Mouse (Mus musculus): ENCODE data around the gene Leo1. TPM values are rescaled to one million over a fixed set of nuclear protein-coding genes. Genes with fewer than 3 reads are reported as not detected.
A peak's percentile ranks its signal among the peaks of the same experiment; 100 is the strongest.

The Leo1 gene
- polyA plus RNA-seq, 1 experiment from 2014 or later, result 41.4 TPM

DNA sequence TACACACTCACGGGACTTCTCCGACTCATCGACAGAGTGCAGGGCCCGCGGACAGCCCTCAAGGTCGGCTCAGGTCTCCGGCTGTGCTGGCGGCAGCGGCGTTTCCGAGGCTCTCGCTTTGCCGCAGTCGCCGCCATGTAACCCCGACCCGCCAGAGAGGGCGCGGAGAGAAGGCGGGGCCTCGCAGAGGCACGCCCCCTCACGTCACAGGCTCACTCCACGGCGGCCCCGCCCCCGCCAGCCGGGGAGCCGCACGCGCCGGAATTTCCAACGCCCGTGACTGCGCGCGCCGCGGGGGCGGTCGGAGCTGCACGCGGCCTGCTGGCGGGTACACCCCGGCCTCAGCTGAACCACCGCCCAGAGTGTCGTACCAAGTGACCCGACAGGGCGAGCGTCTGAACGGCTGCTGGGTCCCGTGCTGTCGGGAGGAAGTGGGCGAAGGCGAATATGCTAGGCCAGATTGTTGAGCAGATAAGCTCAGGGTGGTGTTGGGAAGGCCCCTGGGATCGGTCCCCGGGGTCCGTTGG is 31.4 kb upstream of the Leo1 start, which contains the start of gene Mapk6:
Gene Mapk6, minus strand, starts transcription at position 154 of the 527 bp plus-strand sequence.
- Histone ChIP-seq H3K9ac (peak within 1 kb of the TSS; percentile 94), H3K9me3 (no peaks in the 10 kb centered on the region), H3K36me3 (no peaks in the 10 kb centered on the region), H3K4me1 (replicated peaks) (peaks cover 43% of the 10 kb centered on the region), H3K4me2 (peak within 1 kb of the TSS; percentile 79), H3K27me3 (no peaks in the 10 kb centered on the region), H3K4me3 (peak within 1 kb of the TSS; percentile 95), H3K27ac (replicated peaks) (peak within 1 kb of the TSS; percentile 99)
- ATAC-seq (ENCODE audit: low read depth), result peak; percentile 92
- under 1% methylated on average over 58 of the region's 58 CpGs for WGBS

DNA sequence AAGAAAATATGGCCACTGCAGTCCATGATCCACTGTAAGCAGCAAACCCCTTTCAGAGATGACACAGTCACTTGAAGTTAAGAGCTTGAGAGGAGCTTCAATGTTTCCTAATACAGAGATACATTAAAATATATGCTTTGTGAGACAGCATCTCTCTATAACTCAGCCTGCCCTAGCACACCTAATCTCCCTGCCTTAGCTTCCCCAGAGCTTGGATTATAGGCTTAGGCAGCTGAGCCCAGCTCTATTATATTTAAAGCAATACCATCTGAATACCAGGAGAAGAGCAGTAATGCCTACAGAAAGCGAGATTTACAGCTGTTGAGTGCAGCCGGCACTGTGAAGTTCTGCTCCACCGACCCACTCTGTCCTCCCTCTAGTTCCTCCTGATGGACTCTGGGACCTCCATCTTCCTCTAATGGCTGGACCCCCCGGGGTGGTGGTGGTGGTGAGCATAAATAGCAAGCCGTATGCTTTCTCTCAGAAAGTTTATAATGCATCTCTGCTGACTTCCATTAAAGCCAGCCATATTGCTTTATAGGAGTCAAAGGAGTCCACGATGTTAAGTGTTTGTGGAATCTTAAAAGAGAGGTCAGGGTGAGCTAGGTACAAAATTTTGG is 30.3 kb upstream of the Leo1 start:
- H3K9me3 ChIP-seq, result no peaks in the 10 kb centered on the region
- H3K4me3 ChIP-seq, result peak overlapping the region; percentile 95; the same call in 1 of the 2 replicates
- peaks cover 33% of the 10 kb centered on the region for H3K4me1 ChIP-seq (replicated peaks)
- H3K4me2 ChIP-seq, result peak overlapping the region; percentile 79
- ATAC-seq (ENCODE audit: low read depth), result no peak
- peak overlapping the region; percentile 94; the same call in 1 of the 2 replicates for H3K9ac ChIP-seq
- no peak overlapping the region for H3K27ac ChIP-seq (replicated peaks)
- H3K36me3 ChIP-seq, result no peaks in the 10 kb centered on the region
- WGBS, result 64% methylated on average over 6 of the region's 6 CpGs
- H3K27me3 ChIP-seq, result no peaks in the 10 kb centered on the region

DNA sequence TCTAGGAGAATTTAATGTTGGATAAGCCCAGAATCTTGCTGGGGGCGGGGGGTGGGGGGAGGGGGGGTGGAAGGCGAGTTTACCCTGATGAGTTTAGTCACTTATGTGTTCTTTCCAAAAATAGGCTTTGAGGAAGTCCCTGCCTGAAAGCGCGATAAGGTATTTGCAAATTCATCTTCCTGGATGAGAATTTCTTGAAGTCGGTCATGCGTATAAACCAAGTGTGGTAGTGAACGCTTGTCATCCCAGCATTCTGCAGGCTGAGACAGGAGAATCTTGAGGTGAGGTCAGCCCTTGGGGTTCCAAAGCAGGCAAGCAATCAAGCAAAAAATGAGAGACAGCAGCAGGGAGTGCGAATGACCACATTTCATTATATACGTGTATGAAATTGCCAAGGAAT is 29.7 kb upstream of the Leo1 start:
- Histone ChIP-seq H3K36me3 (no peaks in the 10 kb centered on the region), H3K4me1 (replicated peaks) (peaks cover 27% of the 10 kb centered on the region), H3K9ac (no peak overlapping the region), H3K9me3 (no peaks in the 10 kb centered on the region), H3K27me3 (no peaks in the 10 kb centered on the region), H3K4me3 (no peak overlapping the region), H3K4me2 (no peak overlapping the region), H3K27ac (replicated peaks) (no peak overlapping the region)
- ATAC-seq (ENCODE audit: low read depth), result no peak
- WGBS, result 82% methylated on average over 9 of the region's 9 CpGs

GRCm38 (mm10) chr9:75413206-75413605 is 28.1 kb upstream of the Leo1 start:
- H3K4me1 ChIP-seq (replicated peaks), result peaks cover 12% of the 10 kb centered on the region
- H3K9me3 ChIP-seq, result no peaks in the 10 kb centered on the region
- WGBS, result 67% methylated on average over 5 of the region's 5 CpGs
- no peak overlapping the region for H3K4me3 ChIP-seq
- H3K9ac ChIP-seq, result no peak overlapping the region
- H3K27ac ChIP-seq (replicated peaks), result no peak overlapping the region
- no peak for ATAC-seq (ENCODE audit: low read depth)
- H3K4me2 ChIP-seq, result no peak overlapping the region
- no peaks in the 10 kb centered on the region for H3K27me3 ChIP-seq
- no peaks in the 10 kb centered on the region for H3K36me3 ChIP-seq

GRCm38 (mm10) chr9:75414204-75414603 is 27.1 kb upstream of the Leo1 start:
- no peak overlapping the region for H3K27ac ChIP-seq (replicated peaks)
- ATAC-seq (ENCODE audit: low read depth), result no peak
- no peak overlapping the region for H3K9ac ChIP-seq
- 49% methylated on average over 5 of the region's 5 CpGs for WGBS
- no peaks in the 10 kb centered on the region for H3K36me3 ChIP-seq
- H3K4me1 ChIP-seq (replicated peaks), result peaks cover 7% of the 10 kb centered on the region
- H3K9me3 ChIP-seq, result no peaks in the 10 kb centered on the region
- no peak overlapping the region for H3K4me2 ChIP-seq
- H3K4me3 ChIP-seq, result no peak overlapping the region
- no peaks in the 10 kb centered on the region for H3K27me3 ChIP-seq

DNA sequence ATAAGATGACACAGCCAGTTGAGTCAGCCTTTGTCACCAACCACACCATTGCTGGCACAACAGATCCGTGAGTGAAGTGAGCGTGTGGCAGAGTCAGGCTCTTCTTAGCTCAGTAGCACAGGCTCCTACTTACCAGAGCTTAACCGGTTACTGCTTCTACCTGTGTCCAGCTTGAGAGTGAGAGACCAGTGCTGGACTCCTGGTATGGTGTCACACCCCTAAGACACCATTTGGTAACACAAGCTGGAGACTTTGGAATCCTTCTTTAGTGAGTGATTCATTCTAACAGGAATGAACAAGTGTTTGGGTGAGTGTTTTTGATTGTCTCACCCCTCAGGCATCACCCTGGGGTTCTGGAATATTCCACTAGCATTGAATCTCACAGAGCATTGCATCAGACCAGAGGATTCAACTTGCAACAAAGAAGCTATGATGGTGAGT is 19.1 kb upstream of the Leo1 start:
- no peak overlapping the region for H3K9ac ChIP-seq
- no peak for ATAC-seq (ENCODE audit: low read depth)
- no peaks in the 10 kb centered on the region for H3K9me3 ChIP-seq
- 99% methylated on average over 3 of the region's 3 CpGs for WGBS
- H3K4me2 ChIP-seq, result no peak overlapping the region
- peaks cover 7% of the 10 kb centered on the region; the same call in 1 of the 2 replicates for H3K4me1 ChIP-seq (replicated peaks)
- H3K4me3 ChIP-seq, result no peak overlapping the region
- H3K27me3 ChIP-seq, result no peaks in the 10 kb centered on the region
- H3K36me3 ChIP-seq, result no peaks in the 10 kb centered on the region
- H3K27ac ChIP-seq (replicated peaks), result no peak overlapping the region

DNA sequence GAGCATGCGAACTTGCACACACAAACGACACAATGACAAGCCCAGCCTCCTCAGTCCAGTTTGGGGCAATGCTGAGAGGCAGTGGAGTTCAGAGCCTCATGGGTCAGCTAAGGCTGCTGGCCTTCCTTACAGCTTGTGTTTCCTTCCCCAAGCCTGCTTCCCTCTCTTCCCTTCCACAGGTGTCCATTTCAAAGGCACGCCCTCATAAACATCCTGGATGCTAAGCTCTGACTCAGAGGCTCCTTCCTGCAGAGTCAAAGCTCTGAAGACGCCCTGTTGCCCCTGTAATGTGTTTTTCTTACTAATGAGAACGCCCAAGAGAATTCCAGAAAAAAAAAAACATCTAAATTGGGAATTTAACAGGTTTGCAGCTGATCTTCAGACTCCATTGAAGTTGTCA is 17.6 kb upstream of the Leo1 start:
- no peak overlapping the region for H3K4me3 ChIP-seq
- no peak for ATAC-seq (ENCODE audit: low read depth)
- H3K4me2 ChIP-seq, result no peak overlapping the region
- no peaks in the 10 kb centered on the region for H3K9me3 ChIP-seq
- H3K36me3 ChIP-seq, result no peaks in the 10 kb centered on the region
- H3K27ac ChIP-seq (replicated peaks), result no peak overlapping the region
- peaks cover 7% of the 10 kb centered on the region; the same call in 1 of the 2 replicates for H3K4me1 ChIP-seq (replicated peaks)
- whole genome bisulfite sequencing, result 64% methylated on average over 5 of the region's 5 CpGs
- H3K9ac ChIP-seq, result no peak overlapping the region
- H3K27me3 ChIP-seq, result no peaks in the 10 kb centered on the region

DNA sequence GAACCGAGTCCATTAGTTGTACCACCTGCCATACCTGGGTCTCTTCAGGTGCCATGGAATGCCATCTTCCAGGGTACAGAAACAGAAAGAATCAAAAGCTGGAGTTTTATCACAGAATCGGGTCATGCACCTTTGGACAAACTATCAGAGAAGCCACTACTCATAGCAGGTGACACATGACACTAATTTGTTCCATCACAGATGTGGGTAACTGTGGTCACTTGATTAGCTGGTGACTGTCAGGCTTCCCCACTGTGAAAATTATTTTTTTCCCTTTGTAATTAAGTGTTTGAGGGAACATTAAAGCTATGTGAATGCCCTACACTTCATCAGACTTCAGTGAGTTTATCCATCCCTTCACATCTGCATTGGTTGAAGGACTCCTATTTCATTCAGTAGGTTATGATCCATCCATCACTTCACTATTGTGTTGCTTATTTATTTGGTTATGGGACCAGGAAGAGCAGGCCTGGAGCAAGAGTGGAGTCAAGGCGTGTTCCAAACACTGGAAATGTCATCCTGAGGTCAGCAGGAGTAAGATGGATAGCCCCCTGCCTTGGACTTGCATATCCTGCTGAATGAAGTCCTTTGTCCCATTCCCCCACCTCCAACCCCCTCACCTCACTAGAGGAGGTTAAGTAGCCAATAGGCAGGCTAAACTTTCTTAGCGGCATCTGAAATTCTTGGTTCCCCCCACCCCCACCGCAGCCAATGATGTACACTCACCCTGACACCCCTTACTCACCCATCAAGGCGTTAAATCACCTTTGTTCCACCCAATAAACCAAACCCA is 16.8 kb upstream of the Leo1 start:
- Histone ChIP-seq H3K27ac (replicated peaks) (no peak overlapping the region), H3K9ac (no peak overlapping the region), H3K4me3 (no peak overlapping the region), H3K9me3 (no peaks in the 10 kb centered on the region), H3K36me3 (no peaks in the 10 kb centered on the region), H3K27me3 (no peaks in the 10 kb centered on the region), H3K4me2 (no peak overlapping the region), H3K4me1 (replicated peaks) (peaks cover 7% of the 10 kb centered on the region; the same call in 1 of the 2 replicates)
- no peak for ATAC-seq (ENCODE audit: low read depth)
- 29% methylated on average over 6 of the region's 6 CpGs for WGBS

DNA sequence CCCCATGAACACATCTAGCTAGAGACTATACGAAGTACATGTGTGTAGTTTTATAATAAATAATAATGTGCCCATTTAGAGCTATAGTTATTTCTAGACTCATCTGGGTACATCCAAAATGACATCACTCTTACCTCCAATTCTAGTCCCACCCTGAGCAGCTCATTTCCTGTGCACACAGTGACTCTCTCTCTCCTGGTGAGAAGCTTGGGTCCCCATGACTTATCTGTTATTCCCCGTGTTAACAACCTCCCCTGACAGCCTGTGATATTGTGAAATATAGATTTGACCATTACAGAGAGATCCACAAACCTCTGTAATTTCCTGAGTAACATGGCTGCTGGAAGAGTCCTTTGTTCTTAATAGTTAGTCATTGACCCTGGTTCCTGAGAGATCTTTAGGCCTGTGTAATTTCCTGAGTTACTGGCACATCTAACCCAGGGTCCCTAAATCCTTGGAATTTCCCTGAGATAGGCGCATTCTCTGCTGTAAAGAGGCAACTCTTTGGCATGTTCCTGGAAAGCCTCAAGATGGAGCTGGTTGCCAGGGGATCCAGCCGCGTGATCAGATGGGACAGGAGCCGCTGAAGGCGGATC is 15.4 kb upstream of the Leo1 start:
- H3K4me1 ChIP-seq (replicated peaks), result peaks cover 7% of the 10 kb centered on the region; the same call in 1 of the 2 replicates
- no peaks in the 10 kb centered on the region for H3K27me3 ChIP-seq
- no peak overlapping the region for H3K4me2 ChIP-seq
- no peaks in the 10 kb centered on the region for H3K36me3 ChIP-seq
- H3K9ac ChIP-seq, result no peak overlapping the region
- no peak for ATAC-seq (ENCODE audit: low read depth)
- H3K9me3 ChIP-seq, result no peaks in the 10 kb centered on the region
- 89% methylated on average over 7 of the region's 7 CpGs for WGBS
- H3K4me3 ChIP-seq, result no peak overlapping the region
- no peak overlapping the region for H3K27ac ChIP-seq (replicated peaks)

DNA sequence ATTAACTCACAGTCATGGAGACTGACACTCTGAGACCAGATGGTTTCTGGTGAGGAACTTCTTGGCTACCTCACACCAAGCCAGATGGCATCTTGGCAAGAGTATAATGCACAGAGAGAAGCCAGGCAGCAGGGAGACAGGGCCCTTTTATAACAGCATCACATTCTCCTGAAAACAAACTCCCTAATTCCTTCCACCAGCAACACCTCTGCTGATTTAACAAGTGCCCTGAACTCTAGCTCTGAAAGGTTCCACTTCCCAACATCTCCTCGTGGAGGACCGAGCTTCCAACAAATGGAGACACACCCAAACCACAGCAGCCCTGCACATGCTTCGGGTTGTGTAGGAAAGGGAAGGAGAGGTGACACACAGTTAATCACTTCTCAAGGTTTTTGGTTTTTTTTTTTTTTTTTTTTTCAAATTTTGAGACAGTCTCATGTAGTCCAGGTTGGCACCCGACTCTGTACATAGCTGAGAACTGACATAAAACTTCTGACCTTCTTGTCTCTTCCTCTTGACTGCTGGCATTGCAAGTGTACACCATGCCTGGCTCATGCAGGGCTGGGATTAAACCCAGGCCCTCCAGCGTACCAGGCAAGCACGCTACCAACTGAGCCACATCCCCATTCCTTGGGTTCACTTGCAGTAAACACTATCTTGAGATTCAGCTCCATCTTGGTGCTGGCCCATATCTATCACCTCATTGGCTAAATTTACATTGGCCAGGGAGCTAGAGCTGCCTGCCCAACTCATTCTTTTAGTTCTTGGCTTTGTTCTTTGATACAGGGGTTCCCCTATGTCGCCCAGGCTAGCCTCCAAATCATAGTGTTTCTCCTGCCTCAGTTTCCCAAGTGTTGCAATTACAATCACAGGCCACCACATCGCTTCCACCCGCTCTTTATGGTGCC is 13.7 kb upstream of the Leo1 start:
- no peak for ATAC-seq (ENCODE audit: low read depth)
- Histone ChIP-seq H3K4me3 (no peak overlapping the region), H3K27ac (replicated peaks) (no peak overlapping the region), H3K27me3 (no peaks in the 10 kb centered on the region), H3K36me3 (no peaks in the 10 kb centered on the region), H3K9ac (no peak overlapping the region), H3K4me2 (no peak overlapping the region), H3K4me1 (replicated peaks) (peaks cover 7% of the 10 kb centered on the region; the same call in 1 of the 2 replicates), H3K9me3 (no peaks in the 10 kb centered on the region)
- WGBS, result 83% methylated on average over 9 of the region's 9 CpGs

DNA sequence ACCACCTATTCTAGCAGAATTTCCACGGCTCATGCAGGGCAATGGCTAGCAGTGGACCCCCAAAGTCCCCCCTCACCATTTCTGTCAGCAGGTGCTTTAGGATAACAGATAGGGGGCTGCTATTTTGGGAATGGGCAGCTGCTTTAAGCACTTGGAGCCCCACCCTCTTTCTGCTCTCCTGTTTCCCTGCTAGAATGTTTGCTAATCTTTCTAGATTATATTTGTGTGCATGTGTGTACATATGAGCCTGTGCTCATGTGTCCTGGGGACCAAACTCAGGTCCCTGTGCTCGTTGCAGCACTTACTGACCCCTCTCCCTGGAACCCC is 13.1 kb upstream of the Leo1 start:
- Histone ChIP-seq H3K9me3 (no peaks in the 10 kb centered on the region), H3K4me1 (replicated peaks) (peaks cover 7% of the 10 kb centered on the region; the same call in 1 of the 2 replicates), H3K4me3 (no peak overlapping the region), H3K27me3 (no peaks in the 10 kb centered on the region), H3K36me3 (no peaks in the 10 kb centered on the region), H3K27ac (replicated peaks) (no peak overlapping the region), H3K4me2 (no peak overlapping the region), H3K9ac (no peak overlapping the region)
- 79% methylated on average over 2 of the region's 2 CpGs for WGBS
- ATAC-seq (ENCODE audit: low read depth), result no peak
